Mouse (Mus musculus) neural tube, embryonic 11.5 days (tissue): Measurements from ENCODE around the gene Alpk3. TPM values are rescaled to one million over a fixed set of nuclear protein-coding genes. Genes with fewer than 3 reads are reported as not detected.

Experiments
- ATAC-seq: fragments of 200-750 bp; cut with Nextera tagmentation; 2 replicates; pipeline ENCODE4 v1.8.0; 2017; ENCODE audit warnings: moderate number of reproducible peaks, mild to moderate bottlenecking, moderate TSS enrichment, moderate library complexity; ENCODE audit not compliant: insufficient read depth, low FRiP score, low TSS enrichment
- DNase-seq: peaks from one replicate; pipeline ENCODE4 v3.0.0-alpha.2; 2015; ENCODE audit warnings: low spot score
- H3K27ac ChIP-seq: fragments of 300-500 bp; sonication (generic); 2 replicates; pipeline ENCODE4 v1.5.1; 2014; ENCODE audit warnings: low read depth, mild to moderate bottlenecking, low read length
- H3K27me3 ChIP-seq: fragments of 300-500 bp; sonication (generic); 2 replicates; pipeline ENCODE4 v1.6.1; 2014; ENCODE audit warnings: mild to moderate bottlenecking, low read length, mixed read lengths; ENCODE audit not compliant: control insufficient read depth, insufficient read depth
- H3K36me3 ChIP-seq: fragments of 300-500 bp; sonication (generic); 2 replicates; pipeline ENCODE4 v1.6.1; 2014; ENCODE audit warnings: mild to moderate bottlenecking, low read length, moderate library complexity, mixed read lengths; ENCODE audit not compliant: control insufficient read depth, insufficient read depth
- H3K4me1 ChIP-seq: fragments of 300-500 bp; sonication (generic); 2 replicates; pipeline ENCODE4 v1.6.1; 2014; ENCODE audit warnings: low read length, mixed read lengths; ENCODE audit not compliant: control insufficient read depth, insufficient read depth
- H3K4me2 ChIP-seq: fragments of 300-500 bp; sonication (generic); 2 replicates; pipeline ENCODE4 v1.6.1; 2014; ENCODE audit warnings: low read depth, mild to moderate bottlenecking, moderate library complexity
- H3K4me3 ChIP-seq: fragments of 300-500 bp; sonication (generic); 2 replicates; pipeline ENCODE4 v1.5.1; 2014; ENCODE audit warnings: low read depth, low read length
- H3K9ac ChIP-seq: fragments of 300-500 bp; sonication (generic); 2 replicates; pipeline ENCODE4 v1.6.1; 2014; ENCODE audit warnings: mild to moderate bottlenecking, low read length
- H3K9me3 ChIP-seq: fragments of 300-500 bp; sonication (generic); 2 replicates; pipeline ENCODE4 v1.6.1; 2016; ENCODE audit warnings: low read length; ENCODE audit not compliant: control insufficient read depth
- WGBS: fragments of 180-500 bp; shearing (Covaris S2); extraction: QIAGEN DNeasy Blood & Tissue Kit; methylation state at CpG from one replicate; pipeline ENCODE4 v1.1.7; 2014; 5-methylcytosine and 5-hydroxymethylcytosine counted together
- polyA plus RNA-seq: library from polyadenylated mRNA; unstranded; fragments of >200 nt; fragmentation: Nextera tagmentation; extraction: Ambion mirVana; gene quantifications from 2 replicates; pipeline ENCODE4 v1.2.1, GENCODE M21; 2014

Gene Alpk3
- 0.76 and 1.1 TPM in 2 replicates for polyA plus RNA-seq

DNA sequence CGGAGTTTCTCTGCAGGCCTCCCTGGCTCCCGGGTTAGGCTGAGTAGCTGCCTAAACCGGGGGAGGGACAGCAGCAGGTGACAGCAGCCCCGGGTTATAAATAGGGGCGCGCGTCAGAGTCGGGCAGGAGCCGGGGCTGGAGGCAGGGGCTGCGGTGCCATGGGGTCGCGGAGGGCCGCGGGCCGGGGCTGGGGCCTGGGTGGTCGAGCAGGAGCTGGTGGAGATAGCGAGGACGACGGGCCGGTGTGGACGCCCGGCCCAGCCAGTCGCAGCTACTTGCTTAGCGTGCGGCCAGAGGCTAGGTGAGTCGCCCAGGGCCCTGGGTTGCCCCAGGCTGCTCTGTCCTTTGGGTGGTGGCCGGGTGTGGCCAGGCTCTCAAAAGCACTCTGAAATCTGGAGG lies at the start of gene Alpk3:
Alpk3 (plus strand) TSS at position 130 of the 400 bp plus-strand sequence.
- Histone ChIP-seq H3K9me3 (no peaks in the 10 kb centered on the region), H3K27ac (no peak within 1 kb of the TSS), H3K27me3 (no peaks in the 10 kb centered on the region), H3K4me2 (0 out of 2 replicates have a peak within 1 kb of the TSS, but pooled peaks have one; percentile 17), H3K4me1 (peaks cover 2% of the 10 kb centered on the region; the same call in 1 of the 2 replicates), H3K4me3 (no peak within 1 kb of the TSS), H3K36me3 (no peaks in the 10 kb centered on the region), H3K9ac (no peak within 1 kb of the TSS)
- WGBS = 25% methylated on average over 24 of the region's 27 CpGs
- DNase-seq (no peak), ATAC-seq (no peak)

DNA sequence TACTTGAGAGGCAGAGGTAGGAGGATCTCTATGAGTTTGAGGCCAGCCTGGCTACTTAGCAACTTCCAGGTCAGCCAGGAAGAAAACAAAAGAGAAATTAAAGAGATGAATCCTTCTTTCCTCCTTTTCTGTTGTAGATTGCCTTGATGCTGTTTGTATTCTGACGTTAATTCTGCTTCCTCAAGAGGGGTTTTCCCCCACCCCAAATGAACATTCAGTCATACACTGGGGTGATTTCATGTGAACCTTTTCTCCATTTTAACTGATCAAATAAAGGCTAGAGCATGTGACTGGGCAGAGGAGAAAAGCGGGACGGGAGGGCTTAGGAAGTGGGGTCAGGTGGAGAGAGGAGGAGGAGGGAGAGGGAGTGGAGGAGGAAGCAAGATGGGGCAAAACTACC lies 49.1 kb upstream of the Alpk3 start:
- DNase-seq = no peak
- no peak overlapping the region for H3K4me2 ChIP-seq
- no peak overlapping the region for H3K27ac ChIP-seq
- WGBS = 90% methylated on average over 3 of the region's 3 CpGs
- peaks cover 2% of the 10 kb centered on the region; the same call in 1 of the 2 replicates for H3K36me3 ChIP-seq
- ATAC-seq = no peak
- H3K27me3 ChIP-seq = no peaks in the 10 kb centered on the region
- H3K9me3 ChIP-seq = no peaks in the 10 kb centered on the region
- no peak overlapping the region for H3K9ac ChIP-seq
- no peak overlapping the region for H3K4me3 ChIP-seq
- H3K4me1 ChIP-seq = no peaks in the 10 kb centered on the region

DNA sequence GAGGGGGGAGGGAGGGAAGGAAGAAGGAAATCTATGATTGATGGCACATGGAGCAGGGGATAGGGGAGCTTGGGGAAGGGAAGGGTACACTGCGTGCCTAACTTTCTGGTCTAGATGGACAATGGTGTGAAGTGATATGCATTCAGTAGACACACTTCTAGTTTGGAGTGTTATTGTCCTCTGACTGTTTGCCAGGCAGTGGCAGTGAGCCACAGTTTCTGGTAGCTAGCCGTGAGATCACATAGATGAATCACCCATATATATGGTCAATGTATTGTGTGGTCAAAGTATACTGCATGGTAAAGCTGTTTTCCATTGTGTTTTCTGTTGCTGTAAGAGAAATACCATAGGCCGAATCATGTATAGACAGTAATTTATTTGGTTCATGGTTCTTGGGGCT lies 45.8 kb upstream of the Alpk3 start:
- WGBS = 95% methylated on average over 3 of the region's 3 CpGs
- Histone ChIP-seq H3K27ac (no peak overlapping the region), H3K9ac (no peak overlapping the region), H3K27me3 (no peaks in the 10 kb centered on the region), H3K36me3 (peaks cover 2% of the 10 kb centered on the region), H3K9me3 (no peaks in the 10 kb centered on the region), H3K4me1 (no peaks in the 10 kb centered on the region), H3K4me3 (no peak overlapping the region), H3K4me2 (no peak overlapping the region)
- ATAC-seq = no peak
- no peak for DNase-seq

DNA sequence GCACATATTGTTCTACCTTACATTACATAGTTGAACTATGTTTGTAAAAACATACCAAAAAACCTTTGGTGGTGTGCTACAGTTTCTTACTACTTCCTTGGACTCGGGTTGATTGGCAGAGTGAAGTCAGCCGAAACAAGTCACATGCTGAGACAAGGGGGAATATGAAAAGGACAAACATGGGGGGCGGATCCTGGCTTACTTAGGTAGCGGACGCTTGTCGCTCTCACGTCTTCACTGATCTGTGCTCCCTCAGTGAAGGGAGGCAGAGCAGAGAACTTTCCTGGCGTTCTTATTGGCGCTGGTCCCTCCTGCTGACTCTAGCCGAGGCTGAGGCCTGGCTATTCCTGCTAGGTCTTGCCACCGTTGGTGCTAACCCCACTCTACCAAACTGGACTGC lies 37.1 kb upstream of the Alpk3 start:
- Histone ChIP-seq H3K36me3 (peaks cover 11% of the 10 kb centered on the region), H3K9me3 (no peaks in the 10 kb centered on the region), H3K27ac (no peak overlapping the region), H3K4me1 (no peaks in the 10 kb centered on the region), H3K27me3 (no peaks in the 10 kb centered on the region), H3K4me2 (no peak overlapping the region), H3K9ac (no peak overlapping the region), H3K4me3 (no peak overlapping the region)
- ATAC-seq (no peak), DNase-seq (no peak)
- WGBS = 73% methylated on average over 11 of the region's 11 CpGs

DNA sequence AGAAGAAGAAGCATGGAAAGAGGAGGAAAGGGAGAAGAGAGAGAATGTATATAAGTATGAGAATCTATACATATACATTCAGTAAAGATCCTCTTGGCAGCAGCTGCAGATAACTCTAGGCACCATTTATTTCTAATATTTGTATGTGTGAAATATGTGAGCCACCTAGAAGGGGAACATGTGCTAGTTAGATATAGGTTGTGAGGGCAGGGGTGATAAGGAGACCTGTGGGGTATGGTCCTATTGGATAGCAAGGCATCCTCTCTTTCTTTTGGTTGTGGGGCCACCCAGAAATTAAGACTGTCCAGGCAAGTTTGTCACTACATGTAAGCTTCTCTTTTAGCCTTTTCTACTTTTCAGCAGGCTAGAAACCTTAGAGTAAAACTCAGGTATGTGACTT lies 34.7 kb upstream of the Alpk3 start:
- H3K4me2 ChIP-seq = no peak overlapping the region
- no peaks in the 10 kb centered on the region for H3K4me1 ChIP-seq
- DNase-seq = no peak
- no peaks in the 10 kb centered on the region for H3K9me3 ChIP-seq
- no peak for ATAC-seq
- H3K27ac ChIP-seq = no peak overlapping the region
- no peak overlapping the region for H3K4me3 ChIP-seq
- no peaks in the 10 kb centered on the region for H3K27me3 ChIP-seq
- no peak overlapping the region for H3K9ac ChIP-seq
- H3K36me3 ChIP-seq = peaks cover 13% of the 10 kb centered on the region

DNA sequence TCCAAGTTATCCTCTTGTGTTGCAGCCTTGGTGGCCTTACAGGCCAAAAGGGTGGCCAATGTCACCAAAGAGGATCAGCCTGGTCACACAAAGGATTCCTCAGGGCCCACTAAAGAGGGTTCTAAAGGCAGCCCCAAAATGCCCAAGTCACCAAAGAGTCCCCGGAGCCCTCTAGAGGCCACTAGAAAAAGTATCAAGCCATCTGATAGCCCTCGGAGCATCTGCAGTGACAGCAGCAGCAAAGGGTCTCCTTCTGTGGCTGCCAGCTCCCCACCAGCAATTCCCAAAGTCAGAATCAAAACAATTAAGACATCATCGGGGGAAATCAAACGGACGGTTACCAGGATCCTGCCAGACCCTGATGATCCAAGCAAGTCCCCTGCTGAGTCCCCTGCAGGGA lies 33.3 kb upstream of the Alpk3 start:
- 80% methylated on average over 5 of the region's 5 CpGs for WGBS
- ATAC-seq (no peak), DNase-seq (no peak)

DNA sequence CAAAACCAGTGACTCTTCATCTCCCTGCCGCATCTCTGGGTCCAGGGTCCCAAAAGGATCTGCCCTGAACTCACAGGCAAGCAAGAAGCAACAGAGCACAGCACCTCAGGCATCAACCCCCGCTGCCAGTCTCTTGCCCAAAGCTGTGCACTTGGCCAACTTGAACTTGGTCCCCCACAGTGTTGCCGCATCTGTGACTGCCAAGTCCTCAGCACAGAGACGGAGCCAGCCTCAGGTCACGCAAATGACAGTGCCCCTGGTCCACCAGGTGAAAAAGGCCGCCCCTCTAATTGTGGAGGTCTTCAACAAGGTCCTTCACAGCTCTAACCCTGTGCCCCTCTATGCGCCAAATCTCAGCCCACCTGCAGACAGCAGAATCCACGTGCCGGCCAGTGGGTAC lies 32.7 kb upstream of the Alpk3 start:
- Histone ChIP-seq H3K4me3 (no peak overlapping the region), H3K27me3 (no peaks in the 10 kb centered on the region), H3K27ac (no peak overlapping the region), H3K4me2 (no peak overlapping the region), H3K4me1 (no peaks in the 10 kb centered on the region), H3K9me3 (no peaks in the 10 kb centered on the region), H3K9ac (no peak overlapping the region), H3K36me3 (peaks cover 16% of the 10 kb centered on the region)
- DNase-seq = no peak
- ATAC-seq = no peak
- 95% methylated on average over 9 of the region's 9 CpGs for WGBS

More for the DNA sequence above, 33.3 kb upstream of the Alpk3 start:
- Histone ChIP-seq H3K9ac (no peak overlapping the region), H3K27ac (no peak overlapping the region), H3K4me3 (no peak overlapping the region), H3K36me3 (peaks cover 13% of the 10 kb centered on the region), H3K27me3 (no peaks in the 10 kb centered on the region), H3K4me2 (no peak overlapping the region), H3K9me3 (no peaks in the 10 kb centered on the region), H3K4me1 (no peaks in the 10 kb centered on the region)

DNA sequence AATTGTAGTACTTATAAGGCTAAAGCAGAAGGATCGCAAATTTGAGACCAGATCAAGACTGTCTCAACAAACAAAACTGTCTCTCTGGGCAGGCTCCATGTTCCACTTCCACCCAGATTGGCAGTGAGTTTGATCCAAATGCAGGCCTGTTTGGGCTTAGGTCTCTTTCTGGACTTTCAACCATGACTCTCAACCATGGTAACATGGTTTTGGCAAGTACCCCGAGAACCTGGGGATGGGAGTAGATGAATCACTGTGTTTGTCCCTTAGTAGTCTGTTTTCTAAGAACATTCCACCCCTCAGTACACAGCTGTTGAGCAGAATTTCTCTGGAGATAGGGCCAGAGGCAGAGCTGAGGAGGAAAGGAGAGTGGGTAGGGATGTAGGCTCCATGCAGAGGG lies 31.6 kb upstream of the Alpk3 start:
- no peak overlapping the region for H3K4me3 ChIP-seq
- no peak for DNase-seq
- peaks cover 16% of the 10 kb centered on the region for H3K36me3 ChIP-seq
- ATAC-seq = no peak
- H3K9me3 ChIP-seq = no peaks in the 10 kb centered on the region
- no peak overlapping the region for H3K9ac ChIP-seq
- no peak overlapping the region for H3K4me2 ChIP-seq
- no peaks in the 10 kb centered on the region for H3K27me3 ChIP-seq
- no peak overlapping the region for H3K27ac ChIP-seq
- 93% methylated on average over 2 of the region's 2 CpGs for WGBS
- H3K4me1 ChIP-seq = no peaks in the 10 kb centered on the region

DNA sequence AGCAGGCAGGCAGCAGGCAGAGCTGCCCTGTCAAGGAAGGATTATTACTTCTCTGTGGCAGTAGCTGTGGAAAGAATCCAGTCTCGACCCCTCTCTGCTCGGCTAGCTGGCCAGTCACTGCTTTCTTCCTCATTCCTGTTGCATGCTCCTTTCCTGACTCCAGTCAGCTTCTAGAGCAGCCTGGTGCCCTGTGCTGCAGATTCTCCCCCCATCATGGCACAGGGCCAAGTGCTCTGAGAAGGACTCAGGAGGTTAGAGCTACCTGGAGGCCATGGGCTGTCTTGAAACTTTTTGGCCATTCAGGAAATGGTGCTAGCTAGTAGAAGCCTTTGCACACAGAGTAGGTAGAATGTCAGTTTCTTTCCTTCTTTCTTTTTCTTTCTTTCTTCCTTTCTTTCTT lies 17.7 kb upstream of the Alpk3 start:
- Histone ChIP-seq H3K27ac (no peak overlapping the region), H3K36me3 (peaks cover 26% of the 10 kb centered on the region), H3K27me3 (no peaks in the 10 kb centered on the region), H3K9ac (no peak overlapping the region), H3K4me3 (no peak overlapping the region), H3K4me1 (no peaks in the 10 kb centered on the region), H3K9me3 (no peaks in the 10 kb centered on the region), H3K4me2 (no peak overlapping the region)
- WGBS = 84% methylated on average over 2 of the region's 2 CpGs
- DNase-seq = peak; percentile 4
- no peak for ATAC-seq
